Mouse (Mus musculus): ENCODE data around the gene Aldh1b1.

DNA sequence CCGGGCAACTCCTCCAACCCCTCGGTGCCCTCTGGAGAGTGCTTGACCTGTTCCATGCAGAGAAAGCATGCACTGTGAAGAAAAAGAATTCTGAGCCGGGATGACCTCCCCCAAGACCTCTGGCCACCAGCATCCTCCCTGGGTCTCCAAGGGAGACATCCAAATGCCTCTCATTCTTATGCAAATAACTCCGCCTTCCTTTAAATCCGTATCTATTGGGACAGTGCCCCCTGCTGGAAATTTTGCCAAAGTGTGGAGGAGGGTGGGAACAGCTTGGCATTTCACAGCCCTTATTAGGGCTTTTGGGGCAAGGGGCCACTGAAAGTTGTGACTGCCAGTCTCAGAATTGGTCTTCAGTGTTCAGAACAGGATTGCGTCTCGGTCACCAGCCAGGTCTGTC, 16.7 kb downstream of the Aldh1b1 start:
- TF ChIP-seq TAL1 (IDR thresholded peaks at IDR 0.05; ENCODE audit: low read length) (no peak), GATA1 (IDR thresholded peaks at IDR 0.05; ENCODE audit: low read length) (no peak)

Measured in erythroblast, embryonic 14.5 days (primary cell).